Mouse (Mus musculus) CH12.LX (cell line): Measurements from ENCODE around the gene Prim2. TPM values are rescaled to one million over a fixed set of nuclear protein-coding genes. Genes with fewer than 3 reads are reported as not detected.

ENCODE experiments used
- DNase-seq: peaks from one replicate; pipeline ENCODE4 v3.0.0-alpha.2; 2013; ENCODE audit errors: extremely low read depth
- H3K27ac ChIP-seq: 2 replicates; pipeline ENCODE4 v1.5.1; 2012; ENCODE audit warnings: low read depth, mild to moderate bottlenecking, control low read depth, moderate library complexity; ENCODE audit not compliant: insufficient read depth
- H3K27me3 ChIP-seq: replicated peaks from 2 replicates; pipeline ENCODE3; 2012; ENCODE audit warnings: inconsistent platforms
- H3K36me3 ChIP-seq, 2 experiments: replicated peaks in 1 of 2; 2 replicates each; pipeline versions ENCODE3 to v1.6.1; 2012; ENCODE audit warnings: inconsistent platforms in 1 of 2, low read length in 1 of 2, mild to moderate bottlenecking in 1 of 2, mixed read lengths in 1 of 2, moderate library complexity in 1 of 2; ENCODE audit not compliant: control insufficient read depth in 1 of 2, insufficient read depth in 1 of 2
- H3K4me1 ChIP-seq, 2 experiments: 2 replicates each; pipeline ENCODE4 v1.6.1; 2012; ENCODE audit warnings: inconsistent platforms in 1 of 2, moderate library complexity in 1 of 2; ENCODE audit not compliant: insufficient read depth in 2 of 2, control insufficient read depth in 1 of 2
- H3K4me2 ChIP-seq: 2 replicates; pipeline ENCODE4 v1.6.1; 2012; ENCODE audit warnings: low read depth, mild to moderate bottlenecking, control low read depth; ENCODE audit not compliant: poor library complexity, insufficient read depth, severe bottlenecking
- H3K4me3 ChIP-seq, 3 experiments: fragments of 150-350 bp in 1 of 3; sonication (generic) in 1 of 3; replicated peaks in 1 of 3; 2 replicates each; pipeline versions ENCODE3 to v1.5.1; 2011 to 2012; ENCODE audit warnings: low read depth in 2 of 3, low read length in 2 of 3, mild to moderate bottlenecking in 2 of 3, moderate library complexity in 2 of 3, control low read depth in 1 of 3, improper control_type of control experiment in 1 of 3, inconsistent platforms in 1 of 3, mixed read lengths in 1 of 3; ENCODE audit not compliant: poor library complexity in 1 of 3
- H3K79me2 ChIP-seq: replicated peaks from 2 replicates; pipeline ENCODE4 v1.6.1; 2012; ENCODE audit warnings: mild to moderate bottlenecking, moderate library complexity; ENCODE audit not compliant: control insufficient read depth, poor library complexity, insufficient read depth, severe bottlenecking; ENCODE audit errors: extremely low read depth
- H3K9ac ChIP-seq: 2 replicates; pipeline ENCODE4 v1.6.1; 2012; ENCODE audit warnings: low read depth, mild to moderate bottlenecking, control low read depth, moderate library complexity; ENCODE audit not compliant: insufficient read depth
- H3K9me3 ChIP-seq: replicated peaks from 2 replicates; pipeline ENCODE3; 2012; ENCODE audit warnings: low read length, inconsistent platforms, mixed read lengths
- CHD2 ChIP-seq: IDR thresholded peaks from 2 replicates; pipeline ENCODE4 v1.6.1; 2011; ENCODE audit warnings: low read length, improper control_type of control experiment
- CTCF ChIP-seq, 2 experiments: IDR thresholded peaks in 1 of 2; conservative IDR thresholded peaks in 1 of 2; 2 replicates each; pipeline ENCODE4 v1.5.1; 2011 to 2012; ENCODE audit warnings: low read depth in 2 of 2, low read length in 2 of 2, improper control_type of control experiment in 1 of 2, inconsistent platforms in 1 of 2, mild to moderate bottlenecking in 1 of 2, moderate library complexity in 1 of 2
- ETS1 ChIP-seq: conservative IDR thresholded peaks from 2 replicates; pipeline ENCODE4 v1.6.1; 2012; ENCODE audit warnings: low read depth, mild to moderate bottlenecking, inconsistent platforms, low read length, improper control_type of control experiment, moderate library complexity
- GABPA ChIP-seq: IDR thresholded peaks from 2 replicates; pipeline ENCODE4 v1.6.1; 2012; ENCODE audit warnings: low read depth, low read length, improper control_type of control experiment, inconsistent platforms; ENCODE audit not compliant: insufficient replicate concordance
- IRF4 ChIP-seq: IDR thresholded peaks from 2 replicates; pipeline ENCODE4 v1.6.1; 2014; ENCODE audit warnings: low read depth, mild to moderate bottlenecking, inconsistent platforms, low read length, improper control_type of control experiment
- MAFK ChIP-seq: IDR thresholded peaks from 2 replicates; pipeline ENCODE4 v1.6.1; 2011; ENCODE audit warnings: low read length, improper control_type of control experiment; ENCODE audit not compliant: insufficient replicate concordance
- MEF2A ChIP-seq: IDR thresholded peaks from 2 replicates; pipeline ENCODE4 v1.6.1; 2014; ENCODE audit warnings: low read depth, mild to moderate bottlenecking, inconsistent platforms, low read length, improper control_type of control experiment, borderline replicate concordance
- NRF1 ChIP-seq: IDR thresholded peaks from 2 replicates; pipeline ENCODE4 v1.6.1; 2014; ENCODE audit warnings: low read depth, mild to moderate bottlenecking, inconsistent platforms, low read length, improper control_type of control experiment, moderate library complexity
- POLR2A ChIP-seq: IDR thresholded peaks from 2 replicates; pipeline ENCODE4 v1.6.1; 2011; ENCODE audit warnings: low read depth, mild to moderate bottlenecking, improper control_type of control experiment, low read length
- RAD21 ChIP-seq: IDR thresholded peaks from 2 replicates; pipeline ENCODE4 v1.6.1; 2011; ENCODE audit warnings: low read depth, mild to moderate bottlenecking, low read length, improper control_type of control experiment, moderate library complexity
- SMC3 ChIP-seq: IDR thresholded peaks from 2 replicates; pipeline ENCODE4 v1.6.1; 2011; ENCODE audit warnings: low read depth, low read length, improper control_type of control experiment
- TCF12 ChIP-seq: IDR thresholded peaks from 2 replicates; pipeline ENCODE4 v1.6.1; 2014; ENCODE audit warnings: low read depth, mild to moderate bottlenecking, inconsistent platforms, low read length, improper control_type of control experiment
- USF1 ChIP-seq: IDR thresholded peaks from 2 replicates; pipeline ENCODE4 v1.6.1; 2014; ENCODE audit warnings: low read depth, mild to moderate bottlenecking, inconsistent platforms, low read length, improper control_type of control experiment
- ZC3H11A ChIP-seq: IDR thresholded peaks from 2 replicates; pipeline ENCODE4 v1.6.1; 2012; ENCODE audit warnings: low read depth, mild to moderate bottlenecking, inconsistent platforms, low read length, improper control_type of control experiment
- ZKSCAN1 ChIP-seq: IDR thresholded peaks from 2 replicates; pipeline ENCODE4 v1.6.1; 2012; ENCODE audit warnings: low read depth, inconsistent platforms, low read length, improper control_type of control experiment, borderline replicate concordance
- ZNF384 ChIP-seq: IDR thresholded peaks from 2 replicates; pipeline ENCODE4 v1.6.1; 2012; ENCODE audit warnings: low read depth, low read length, improper control_type of control experiment, inconsistent platforms
- dilution Hi-C: fragments of 300-500 bp; cut with MboI; formaldehyde crosslinking; loops from 2 replicates; pipeline ENCODE4 v1.14.3; 2020; ENCODE audit warnings: low sequenced_read_pairs; ENCODE audit not compliant: extremely low pct_unique_long_range_greater_than_20kb, extremely low pct_ligation_motif_present
- in situ Hi-C: fragments of 300-500 bp; cut with MboI; formaldehyde crosslinking; loops from 3 replicates; pipeline ENCODE4 v1.14.3; 2019; ENCODE audit warnings: low sequenced_read_pairs, low pct_ligation_motif_present, low pct_unique_long_range_greater_than_20kb, mixed read lengths
- polyA plus RNA-seq: library from polyadenylated mRNA; unstranded; fragments of >175 nt; gene quantifications from 2 replicates; pipeline ENCODE4 v1.2.1, GENCODE M21; 2012; ENCODE audit warnings: low read depth; ENCODE audit not compliant: insufficient read length
- total RNA-seq, 2 experiments: library from RNA; depleted of rRNA; stranded (reverse); fragments of 300-350 nt in 1 of 2; fragments of >200 nt in 1 of 2; gene quantifications; 2 replicates each; pipeline ENCODE4 v1.2.3; 2012 to 2014

Prim2 gene
- total and polyA plus RNA-seq, 3 experiments, result 41.3 to 72.6 (median 51.7) TPM

DNA sequence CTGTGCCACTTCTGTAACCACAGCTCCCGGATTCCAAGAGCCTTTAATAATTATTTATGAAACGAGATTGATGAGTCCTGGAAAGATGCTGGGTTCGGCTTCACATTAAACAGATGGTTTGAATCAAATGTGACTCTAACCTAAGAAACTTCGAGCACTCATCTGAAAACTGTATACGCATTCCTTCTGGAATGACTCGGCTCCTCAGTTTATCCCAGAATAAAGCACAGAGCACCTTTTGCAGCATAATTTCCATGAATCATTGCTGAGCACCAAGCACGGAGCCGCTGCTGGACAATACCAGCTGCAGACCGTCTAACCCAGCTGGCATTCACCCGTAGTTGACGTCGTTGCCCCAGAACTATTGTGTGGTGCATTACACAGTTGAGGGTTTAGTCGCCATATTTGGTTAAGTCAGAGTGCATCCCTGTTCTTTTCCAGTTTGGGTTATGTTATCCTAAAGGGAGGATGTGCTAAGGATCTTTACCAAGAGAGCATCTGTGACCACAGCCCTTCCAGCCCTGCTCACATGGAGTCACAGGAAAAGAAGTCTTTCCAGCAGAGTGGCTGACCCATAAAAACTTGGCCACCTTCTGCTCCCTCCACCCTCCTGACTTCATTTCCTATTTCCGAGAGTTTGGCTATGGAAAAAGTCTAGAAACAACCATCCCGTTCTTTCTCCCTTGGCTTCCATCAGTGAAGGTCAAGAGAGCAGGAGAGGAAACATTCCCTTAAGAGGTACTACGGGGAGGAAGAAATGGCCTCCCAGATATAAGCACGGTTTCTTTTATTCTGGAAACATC lies 3.8 kb upstream of the Prim2 start:
- Histone ChIP-seq H3K4me1 (peaks cover 3 to 5% of the 10 kb centered on the region in 2 experiments; a peak in 3 of 4 replicates), H3K4me3 (no peak overlapping the region), H3K27ac (no peak overlapping the region), H3K36me3 (peaks cover 0 to 3% of the 10 kb centered on the region in 2 experiments), H3K4me2 (no peak overlapping the region), H3K9ac (no peak overlapping the region), H3K9me3 (no peaks in the 10 kb centered on the region), H3K27me3 (peaks cover 5% of the 10 kb centered on the region), H3K79me2 (peaks cover 5% of the 10 kb centered on the region; the same call in 1 of the 2 replicates)
- in situ Hi-C loops, result no loop called here
- dilution Hi-C loops, result no loop called here
- TF ChIP-seq GABPA (no peak), USF1 (no peak), ZNF384 (no peak), MAFK (no peak), TCF12 (no peak), POLR2A (no peak), ZC3H11A (no peak), MEF2A (no peak), IRF4 (no peak), ETS1 (no peak), ZKSCAN1 (no peak)
- DNase-seq, result no peak

- H3K27me3 ChIP-seq, result peaks cover 5% of the 10 kb centered on the region
- no peak overlapping the region for H3K27ac ChIP-seq
- no peak overlapping the region for H3K4me3 ChIP-seq
- no peaks in the 10 kb centered on the region for H3K9me3 ChIP-seq
- no peak overlapping the region for H3K9ac ChIP-seq
- TF ChIP-seq SMC3 (peak; percentile 70), CTCF (conservative IDR thresholded peaks at IDR 0.05 in 1 of 2, IDR thresholded peaks at IDR 0.05 in 1 of 2; ENCODE audit: low read depth in 2 of 2, low read length in 2 of 2) (peak; percentile 24 to 83), TCF12 (no peak), RAD21 (peak; percentile 81), ZC3H11A (peak; percentile 25; the same call in 1 of the 2 replicates), MEF2A (no peak), CHD2 (peak; percentile 56; the same call in 1 of the 2 replicates), IRF4 (no peak), NRF1 (no peak), MAFK (no peak)
- in situ Hi-C loops, result no loop called here
- H3K4me1 ChIP-seq, result peaks cover 9 to 13% of the 10 kb centered on the region in 2 experiments
- H3K36me3 ChIP-seq, result peaks cover 4 to 11% of the 10 kb centered on the region in 2 experiments
- dilution Hi-C loops, result no loop called here
- peak; percentile 68 for DNase-seq
- no peak overlapping the region for H3K4me2 ChIP-seq
- peaks cover 6% of the 10 kb centered on the region for H3K79me2 ChIP-seq
These were observed 2.9 kb upstream of the Prim2 start for GRCm38 (mm10) chr1:33672514-33672913.
